Mouse (Mus musculus) olfactory bulb, adult 2 months (tissue): ENCODE data around the gene Il1rn. TPM values are rescaled to one million over a fixed set of nuclear protein-coding genes. Genes with fewer than 3 reads are reported as not detected.

Source experiments
- H3K27ac ChIP-seq: fragments of 200-500 bp; 2 replicates; pipeline ENCODE4 v1.5.1; 2012; ENCODE audit warnings: low read depth, low read length; ENCODE audit not compliant: insufficient read depth
- H3K4me1 ChIP-seq: fragments of 200-500 bp; 2 replicates; pipeline ENCODE4 v1.6.1; 2012; ENCODE audit warnings: low read length; ENCODE audit not compliant: control insufficient read depth, insufficient read depth
- H3K4me3 ChIP-seq: fragments of 200-500 bp; 2 replicates; pipeline ENCODE4 v1.5.1; 2012; ENCODE audit warnings: mild to moderate bottlenecking, low read depth, low read length, moderate library complexity; ENCODE audit not compliant: insufficient read depth
- CTCF ChIP-seq: fragments of 200-500 bp; IDR thresholded peaks from 2 replicates; pipeline ENCODE4 v1.5.1; 2012; ENCODE audit warnings: low read depth, mild to moderate bottlenecking, low read length, moderate library complexity; ENCODE audit not compliant: insufficient read depth
- POLR2A ChIP-seq: fragments of 200-500 bp; IDR thresholded peaks from 2 replicates; pipeline ENCODE4 v1.6.1; 2012; ENCODE audit warnings: mild to moderate bottlenecking, low read depth, low read length, moderate library complexity; ENCODE audit not compliant: insufficient read depth
- WGBS: fragments of 180-500 bp; shearing (Covaris S2); methylation state at CpG from one replicate; pipeline ENCODE4 v1.1.7; 2018; 5-methylcytosine and 5-hydroxymethylcytosine counted together
- polyA plus RNA-seq: library from polyadenylated mRNA; stranded (reverse); fragments of >200 nt; gene quantifications from 2 replicates; pipeline ENCODE4 v1.2.4, GENCODE M21; 2012; ENCODE audit warnings: low replicate concordance; ENCODE audit not compliant: missing spikeins, insufficient read depth, insufficient read length

The Il1rn gene
- polyA plus RNA-seq, 1 experiment, result not detected

- TF ChIP-seq POLR2A (no peak), CTCF (no peak)
- Histone ChIP-seq H3K27ac (no peak overlapping the region), H3K4me3 (no peak overlapping the region), H3K4me1 (no peaks in the 10 kb centered on the region)
- WGBS, result 80% methylated on average over 4 of the region's 4 CpGs
Observed at GRCm38 (mm10) chr2:24344619-24345018, 8.0 kb downstream of the Il1rn start.

GRCm38 (mm10) chr2:24345056-24345455 is 8.4 kb downstream of the Il1rn start:
- no peak overlapping the region for H3K4me3 ChIP-seq
- 67% methylated on average over 8 of the region's 8 CpGs for WGBS
- H3K27ac ChIP-seq, result no peak overlapping the region
- no peaks in the 10 kb centered on the region for H3K4me1 ChIP-seq
- TF ChIP-seq POLR2A, result no peak
- no peak for TF ChIP-seq CTCF

GRCm38 (mm10) chr2:24347926-24348325 is 11.3 kb downstream of the Il1rn start:
- WGBS, result 92% methylated on average over 1 of the region's 1 CpGs

GRCm38 (mm10) chr2:24351159-24351558 is 14.5 kb downstream of the Il1rn start:
- TF ChIP-seq POLR2A, result no peak
- TF ChIP-seq CTCF, result no peak
- no peaks in the 10 kb centered on the region for H3K4me1 ChIP-seq
- no peak overlapping the region for H3K27ac ChIP-seq
- WGBS, result 92% methylated on average over 2 of the region's 2 CpGs
- H3K4me3 ChIP-seq, result no peak overlapping the region

More at GRCm38 (mm10) chr2:24347926-24348325, 11.3 kb downstream of the Il1rn start:
- H3K4me1 ChIP-seq, result no peaks in the 10 kb centered on the region
- H3K4me3 ChIP-seq, result no peak overlapping the region
- TF ChIP-seq CTCF (no peak), POLR2A (no peak)
- no peak overlapping the region for H3K27ac ChIP-seq

- H3K4me1 ChIP-seq, result no peaks in the 10 kb centered on the region
- H3K27ac ChIP-seq, result no peak overlapping the region
- no peak overlapping the region for H3K4me3 ChIP-seq
- TF ChIP-seq CTCF (no peak), POLR2A (no peak)
- 96% methylated on average over 2 of the region's 2 CpGs for WGBS
Observed at GRCm38 (mm10) chr2:24353042-24353441, 16.4 kb downstream of the Il1rn start.

GRCm38 (mm10) chr2:24357642-24358041 is 21.0 kb downstream of the Il1rn start:
- no peak for TF ChIP-seq POLR2A
- TF ChIP-seq CTCF, result no peak
- no peak overlapping the region for H3K27ac ChIP-seq
- 13% methylated on average over 1 of the region's 1 CpGs for WGBS

GRCm38 (mm10) chr2:24359347-24359746 is 22.7 kb downstream of the Il1rn start:
- Histone ChIP-seq H3K4me3 (no peak overlapping the region), H3K27ac (no peak overlapping the region), H3K4me1 (no peaks in the 10 kb centered on the region)
- 93% methylated on average over 1 of the region's 1 CpGs for WGBS
- no peak for TF ChIP-seq POLR2A
- TF ChIP-seq CTCF, result no peak

More at GRCm38 (mm10) chr2:24357642-24358041, 21.0 kb downstream of the Il1rn start:
- no peaks in the 10 kb centered on the region for H3K4me1 ChIP-seq
- no peak overlapping the region for H3K4me3 ChIP-seq

- H3K27ac ChIP-seq, result no peak overlapping the region
- no peak overlapping the region for H3K4me3 ChIP-seq
- 48% methylated on average over 3 of the region's 3 CpGs for WGBS
- H3K4me1 ChIP-seq, result peaks cover 8% of the 10 kb centered on the region
- no peak for TF ChIP-seq CTCF
- no peak for TF ChIP-seq POLR2A
Observed at GRCm38 (mm10) chr2:24363818-24364217, 27.2 kb downstream of the Il1rn start.

- Histone ChIP-seq H3K27ac (no peak overlapping the region), H3K4me1 (peaks cover 8% of the 10 kb centered on the region), H3K4me3 (no peak overlapping the region)
- WGBS, result 72% methylated on average over 12 of the region's 12 CpGs
- TF ChIP-seq POLR2A (no peak), CTCF (no peak)
Observed at GRCm38 (mm10) chr2:24366214-24366975, 29.7 kb downstream of the Il1rn start.
